Mouse (Mus musculus) right cerebral cortex, postnatal 10 days (tissue): ENCODE results near the gene Plin4.
A peak's percentile ranks its signal among the peaks of the same experiment; 100 is the strongest.

Experiments
- DNase-seq, 2 experiments: peaks; one replicate each; pipeline ENCODE4 v3.0.0; 2021; ENCODE audit warnings: low spot score in 2 of 2

The Plin4 gene

DNA sequence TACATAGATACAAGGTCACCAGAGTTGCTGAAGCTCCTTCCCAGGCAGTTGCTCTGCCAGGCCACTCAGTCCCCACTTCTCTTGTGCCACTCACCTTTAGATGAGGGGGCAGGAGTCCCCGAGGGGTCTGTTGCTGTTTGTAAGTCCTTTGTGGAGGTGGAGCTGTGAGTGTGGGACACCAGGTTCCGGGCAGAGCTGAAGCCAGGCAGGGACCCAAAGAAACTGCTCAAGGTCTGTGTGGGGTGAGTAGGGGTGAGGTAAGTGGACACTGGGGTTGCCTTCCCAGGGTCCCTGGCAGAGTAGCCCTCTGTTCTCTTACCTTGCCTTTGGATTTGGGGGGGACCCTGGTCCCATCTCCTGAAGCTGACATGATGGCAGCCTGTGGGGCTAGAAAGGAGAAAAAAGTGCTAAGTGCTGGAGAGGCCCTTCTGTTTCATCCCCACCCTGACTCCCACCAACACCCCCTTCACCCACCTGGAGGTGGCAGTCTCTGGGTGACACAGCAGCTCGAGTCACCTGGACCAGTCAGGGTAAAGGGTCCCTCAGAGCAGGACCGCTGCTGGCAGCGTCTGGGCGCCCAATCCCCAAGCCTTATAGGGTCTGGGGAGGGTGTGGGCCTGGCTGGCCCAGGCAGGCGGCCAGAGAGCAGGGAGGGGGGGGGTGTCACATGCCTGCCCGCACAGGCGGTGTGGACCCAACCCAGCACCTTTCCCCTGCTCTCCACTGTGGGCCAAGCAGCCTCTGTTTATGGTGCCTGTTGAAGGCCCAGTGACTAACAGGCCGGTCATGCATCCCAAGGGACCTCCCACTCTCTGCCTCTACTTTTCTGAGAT is at the start of gene Plin4:
Gene Plin4 (minus strand): TSS at position 585 of the 833 bp plus-strand sequence.
- DNase-seq: no peak

DNA sequence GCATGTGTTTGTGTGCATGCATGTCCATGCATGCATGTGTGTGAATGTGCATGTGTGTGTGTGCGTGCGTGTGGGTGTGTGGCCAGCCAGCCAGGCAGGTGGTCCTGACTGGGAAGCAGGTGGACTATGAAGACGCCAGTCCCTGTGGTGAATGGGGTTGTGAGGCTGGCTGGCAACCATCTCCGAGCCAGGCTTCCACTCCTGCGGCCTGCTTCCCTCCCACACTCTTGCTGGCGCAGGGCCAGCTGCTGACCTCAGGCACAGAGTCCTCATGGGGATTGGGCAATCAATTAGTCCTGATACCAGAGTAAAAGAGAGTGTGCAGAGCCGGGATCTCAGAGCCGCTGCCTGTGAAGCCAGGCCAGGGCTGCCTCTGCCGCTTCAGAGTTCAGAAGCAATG is 44.0 kb upstream of the Plin4 start:
- DNase-seq: peak; percentile 60 to 70

DNA sequence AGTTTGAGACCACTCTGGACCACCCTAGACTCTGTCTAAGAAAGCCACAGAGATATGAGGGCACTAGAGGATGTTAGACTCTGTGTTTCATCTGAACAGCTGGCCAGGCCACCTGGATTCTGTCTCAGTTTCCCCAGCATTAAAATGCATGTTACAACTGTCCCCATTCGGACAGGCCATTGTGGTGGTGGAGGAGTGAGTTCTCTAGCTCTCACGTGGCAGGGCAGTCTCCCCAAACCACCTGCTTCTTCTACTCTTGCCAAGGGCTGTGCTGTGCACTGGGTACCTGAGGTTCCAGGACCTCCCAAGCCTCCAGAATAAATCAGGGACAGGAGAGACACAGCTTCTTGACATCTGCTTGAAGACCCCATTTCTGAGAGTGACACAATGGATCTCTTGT is 40.3 kb upstream of the Plin4 start:
- no peak for DNase-seq

DNA sequence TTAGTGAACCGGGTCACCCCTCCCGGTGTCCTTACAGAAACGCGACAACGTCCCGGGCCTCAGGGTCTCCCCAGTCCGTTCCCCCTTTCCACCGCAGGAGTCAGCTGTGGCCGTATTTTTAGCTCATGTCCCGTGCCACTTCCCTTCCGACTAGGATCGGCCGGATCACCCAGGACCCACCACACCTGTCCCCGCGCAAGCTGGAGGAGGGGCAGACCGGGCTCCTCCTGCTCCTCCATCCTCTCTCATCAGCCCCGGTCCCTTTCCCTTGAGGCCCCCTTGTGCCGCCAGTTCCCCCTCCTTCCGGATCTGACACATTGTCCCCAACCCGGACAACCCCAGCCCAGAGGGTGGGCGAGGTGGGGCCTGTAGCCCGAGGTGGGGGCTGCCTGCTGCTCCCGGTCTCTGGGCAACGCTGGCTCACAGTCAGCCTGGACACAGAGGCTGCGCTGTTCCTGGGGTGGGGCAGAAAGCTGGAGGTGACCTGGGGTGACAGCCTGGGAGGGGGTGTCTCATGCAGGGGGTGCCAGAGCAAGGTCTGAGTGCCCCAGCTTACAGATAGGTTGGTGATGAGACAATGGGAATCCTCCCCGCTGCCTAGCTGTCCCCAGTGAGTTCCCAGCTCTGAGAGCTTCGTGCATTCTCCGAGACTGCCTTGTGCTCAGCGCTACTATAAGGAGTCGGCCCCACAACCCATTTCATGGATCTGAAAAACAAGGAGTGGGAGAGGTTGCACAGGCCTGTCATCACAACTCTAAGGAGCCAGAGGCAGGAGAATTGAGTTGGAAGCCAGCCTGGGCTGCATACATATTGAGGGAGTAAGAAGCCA is 39.4 kb upstream of the Plin4 start:
- peak in 1 of 2 experiments; percentile 64 for DNase-seq

DNA sequence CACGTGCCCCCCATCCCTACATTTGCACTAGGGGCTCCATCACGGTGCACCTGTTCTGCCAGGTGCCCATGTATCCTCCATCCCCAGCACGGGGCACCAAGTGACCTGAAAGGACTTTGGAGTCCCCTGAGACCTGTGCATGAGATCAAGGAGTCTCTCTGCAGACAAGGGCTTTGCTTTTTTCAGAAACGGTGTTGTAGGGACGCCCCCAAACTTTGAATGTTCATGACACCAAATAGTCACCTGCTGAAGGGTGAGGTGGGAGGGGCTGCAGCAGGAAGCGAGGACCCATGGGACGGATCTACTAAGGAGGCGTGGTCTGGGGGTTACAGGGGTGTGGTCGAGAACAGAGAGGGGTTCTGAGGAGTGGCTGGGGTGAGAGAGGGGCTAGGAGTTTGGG is 38.7 kb upstream of the Plin4 start:
- no peak for DNase-seq

DNA sequence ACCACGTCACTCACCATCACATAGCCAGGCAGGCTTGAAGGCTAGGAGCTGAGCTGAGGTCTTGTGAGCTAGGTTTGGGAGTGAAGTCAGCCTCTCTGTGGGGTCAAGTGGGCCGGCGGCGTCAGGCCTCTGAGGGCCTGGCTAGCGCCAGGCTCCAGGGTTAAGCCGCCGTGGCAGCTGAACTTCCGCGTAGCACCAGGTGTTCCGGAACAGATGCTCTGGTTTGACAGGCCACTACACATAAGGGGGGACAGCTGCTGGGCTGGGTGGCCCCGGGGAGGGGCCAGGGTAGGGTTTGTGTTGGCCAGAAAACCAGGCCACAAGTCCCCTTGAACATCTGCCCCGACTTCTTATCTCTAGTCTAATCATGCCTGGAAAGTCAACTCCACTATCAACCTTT is 37.8 kb upstream of the Plin4 start:
- no peak for DNase-seq

DNA sequence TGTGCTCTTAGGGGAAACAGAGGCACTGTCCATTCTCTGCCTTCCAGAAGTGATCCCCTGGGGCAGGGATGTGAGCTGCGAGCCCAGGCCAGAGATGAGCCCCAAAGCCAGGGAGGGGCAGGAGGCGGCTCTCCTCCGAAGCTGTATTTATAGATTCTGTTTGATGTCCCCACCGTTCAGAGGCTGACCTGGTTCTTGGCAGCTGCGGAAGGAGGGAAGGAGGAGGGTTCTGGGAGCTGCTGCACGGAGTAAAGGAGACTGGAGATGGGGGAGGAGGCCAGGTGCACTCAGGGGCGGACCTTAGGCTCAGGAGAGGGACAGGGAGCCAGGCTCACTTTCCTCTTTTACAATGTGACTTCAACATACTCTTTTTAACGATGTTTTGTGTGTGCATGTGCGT is 36.5 kb upstream of the Plin4 start:
- DNase-seq: no peak

DNA sequence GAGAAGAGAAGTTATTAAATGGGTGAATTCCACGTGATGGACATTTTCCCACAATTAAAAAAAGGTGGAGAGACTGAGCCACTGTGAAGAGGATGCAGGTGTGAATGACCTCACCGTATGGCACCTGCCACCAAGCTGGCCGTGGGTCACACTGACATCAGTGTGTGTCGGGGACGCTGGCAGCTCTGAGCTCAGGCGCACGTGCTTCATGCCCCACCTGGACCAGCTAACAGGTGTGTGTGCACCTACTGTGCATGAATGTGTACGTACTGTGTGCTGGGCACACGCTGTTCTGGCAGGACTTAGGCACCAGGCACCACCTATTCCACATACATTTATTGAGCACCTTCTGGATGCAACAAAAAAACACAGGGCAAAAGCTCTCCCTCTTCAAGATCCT is 34.9 kb upstream of the Plin4 start:
- no peak for DNase-seq

DNA sequence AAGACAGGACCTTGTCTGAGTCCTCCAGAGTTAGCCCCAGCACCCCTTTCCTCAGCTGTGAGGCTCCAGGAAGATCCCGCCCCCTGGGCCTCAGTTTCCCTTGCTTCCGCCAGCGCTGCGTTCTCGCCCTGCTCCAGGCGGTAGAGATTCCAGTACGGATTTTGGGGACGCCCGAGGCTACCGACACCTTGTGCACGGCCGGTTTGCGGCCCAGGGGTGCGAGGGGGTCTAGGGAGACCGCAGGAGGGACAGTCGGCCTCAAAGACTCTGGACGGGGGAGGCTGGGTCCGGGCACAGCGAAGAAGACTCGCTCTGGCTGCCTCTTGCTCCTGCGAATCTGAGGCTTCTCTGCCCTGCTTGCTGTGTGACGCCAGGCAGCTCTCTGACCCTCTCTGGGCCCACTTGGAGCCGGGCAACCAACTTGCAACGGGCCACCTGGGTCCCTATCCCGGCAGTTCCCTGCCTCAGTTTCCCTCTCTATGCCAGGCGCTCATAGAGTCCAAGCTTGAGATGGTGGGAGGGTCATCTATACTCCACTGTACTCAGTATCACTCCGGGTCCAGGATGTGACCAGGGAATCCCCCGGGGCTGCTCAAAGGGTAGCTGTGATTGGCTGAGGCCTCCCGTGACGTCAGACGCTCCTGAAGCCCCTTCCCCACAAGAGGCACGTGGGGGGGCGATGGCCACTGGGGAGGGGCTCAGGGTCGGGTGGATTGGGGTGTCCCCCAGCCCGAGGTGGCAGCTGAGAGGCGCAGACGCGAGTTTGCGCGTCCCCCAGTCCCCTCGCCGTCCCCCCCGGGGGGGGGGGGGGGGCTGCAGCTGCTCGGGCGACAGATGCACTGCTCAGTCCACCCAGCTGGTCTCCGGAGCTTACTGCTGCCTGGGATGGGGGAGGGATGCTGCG is 32.4 kb upstream of the Plin4 start:
- peak; percentile 75 to 78 for DNase-seq

DNA sequence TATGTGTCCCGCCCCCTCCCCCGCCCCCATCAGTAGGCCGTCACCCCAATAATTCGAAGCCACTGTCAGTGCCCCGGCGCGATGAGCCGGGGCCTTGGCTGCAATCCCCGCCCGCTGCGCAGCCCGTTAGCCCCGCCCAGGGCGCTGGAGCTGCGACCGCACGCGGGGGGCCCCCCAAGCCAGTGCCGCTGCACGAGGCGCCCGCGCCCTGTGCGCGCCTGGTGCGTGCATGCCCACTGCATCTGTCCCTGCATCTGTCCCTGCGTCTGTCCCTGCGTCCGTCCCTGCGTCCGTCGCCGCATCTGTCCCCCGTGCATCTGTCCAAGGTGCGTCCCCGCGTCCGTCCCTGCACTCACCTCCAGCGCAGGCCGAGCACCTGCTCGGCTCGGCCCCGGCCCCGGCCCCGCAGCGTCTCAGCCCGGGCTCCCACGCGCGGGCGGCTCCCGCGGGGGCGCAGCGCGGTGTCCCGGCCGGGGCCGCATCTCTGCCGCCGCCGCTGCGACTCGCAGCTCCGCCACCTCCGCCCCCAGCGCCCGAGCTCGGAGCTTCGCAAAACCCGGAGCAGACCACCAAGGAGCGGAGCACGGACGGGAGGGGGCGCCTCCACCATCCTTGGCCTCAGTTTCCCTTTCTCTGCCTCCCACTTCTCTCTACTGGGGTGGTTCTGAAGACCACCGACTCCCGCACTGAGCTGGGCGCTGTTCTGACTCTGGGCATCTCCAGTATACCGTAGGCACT is 30.4 kb upstream of the Plin4 start, which contains the start of gene Sema6b:
Gene Sema6b (minus strand): TSS at position 486 of the 738 bp plus-strand sequence.
- peak; percentile 84 to 89 for DNase-seq

DNA sequence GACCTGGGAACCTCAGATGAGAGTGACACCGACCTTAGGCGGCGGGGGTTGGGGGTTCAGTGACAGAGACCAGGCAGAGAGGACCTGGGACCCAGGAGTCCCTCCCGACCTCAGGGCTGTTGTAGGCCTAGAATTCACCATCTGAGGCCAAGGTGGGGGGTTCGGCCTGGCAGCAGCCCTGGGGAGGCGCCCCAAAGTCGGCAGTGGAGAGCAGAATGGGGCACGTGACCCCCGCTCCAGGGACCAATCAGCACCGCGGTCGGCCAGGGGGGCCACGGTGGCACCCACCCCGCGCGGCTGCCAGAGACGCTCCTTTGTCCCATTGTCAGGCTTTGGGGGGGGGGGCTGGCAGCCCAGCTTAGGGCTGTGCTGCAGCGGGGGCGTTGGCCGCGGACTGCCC is 29.8 kb upstream of the Plin4 start:
- DNase-seq: peak; percentile 70 to 75

DNA sequence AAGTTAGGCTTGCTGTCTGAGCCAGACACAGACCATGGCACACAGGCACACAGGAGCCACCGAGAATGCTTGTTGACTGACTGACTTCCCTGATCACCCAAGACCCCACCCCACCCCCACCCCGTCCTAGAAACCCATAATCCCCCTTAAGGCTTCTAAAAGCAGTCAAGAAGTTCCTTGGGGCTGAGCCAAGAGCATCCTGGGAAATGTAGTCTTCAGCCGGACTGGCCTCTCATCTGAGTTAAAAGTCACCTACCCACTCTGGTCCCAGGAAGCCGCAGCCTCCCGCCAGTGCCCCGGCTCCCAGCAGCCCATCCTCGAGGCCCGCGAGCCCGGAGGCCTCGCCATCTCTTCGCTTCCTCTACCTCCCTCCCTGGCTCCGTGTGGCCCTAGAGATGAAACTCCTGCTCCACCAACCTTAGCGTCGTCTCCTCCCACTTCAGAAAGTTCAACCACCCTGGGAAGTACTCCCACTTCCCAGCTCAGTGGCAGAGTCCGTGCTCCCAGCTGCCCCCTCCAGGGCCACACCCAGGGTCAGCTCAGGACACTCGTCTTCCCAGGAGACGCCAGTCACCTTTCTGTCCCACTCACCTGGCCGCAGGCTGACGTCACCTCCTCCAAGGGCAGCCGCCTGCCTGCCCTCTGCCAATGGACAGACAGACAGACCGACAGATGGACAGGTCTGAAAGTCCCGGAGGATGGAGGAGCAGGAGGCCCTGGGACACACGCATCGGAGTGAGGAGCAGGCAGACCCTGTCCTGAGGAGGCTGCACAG is 28.4 kb upstream of the Plin4 start:
- no peak for DNase-seq

DNA sequence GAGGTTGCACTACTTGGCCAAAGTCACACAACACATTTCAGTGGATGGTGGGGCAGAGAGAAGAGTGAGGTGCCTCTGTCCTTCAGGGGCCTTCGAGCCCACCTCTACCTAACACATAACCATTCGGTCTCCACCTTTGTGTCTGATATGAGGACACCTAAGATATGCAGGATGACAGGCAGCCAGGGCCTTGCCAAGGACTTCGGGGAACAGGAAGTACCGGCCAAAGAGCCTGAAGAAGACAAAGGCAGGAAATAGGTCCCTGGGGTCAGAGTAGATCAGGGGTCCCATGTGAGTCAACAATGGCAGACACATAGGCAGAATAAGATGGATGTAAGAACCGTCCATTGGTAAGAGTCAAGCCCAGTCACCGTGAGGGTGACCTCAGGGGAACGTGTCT is 27.0 kb upstream of the Plin4 start:
- no peak for DNase-seq

DNA sequence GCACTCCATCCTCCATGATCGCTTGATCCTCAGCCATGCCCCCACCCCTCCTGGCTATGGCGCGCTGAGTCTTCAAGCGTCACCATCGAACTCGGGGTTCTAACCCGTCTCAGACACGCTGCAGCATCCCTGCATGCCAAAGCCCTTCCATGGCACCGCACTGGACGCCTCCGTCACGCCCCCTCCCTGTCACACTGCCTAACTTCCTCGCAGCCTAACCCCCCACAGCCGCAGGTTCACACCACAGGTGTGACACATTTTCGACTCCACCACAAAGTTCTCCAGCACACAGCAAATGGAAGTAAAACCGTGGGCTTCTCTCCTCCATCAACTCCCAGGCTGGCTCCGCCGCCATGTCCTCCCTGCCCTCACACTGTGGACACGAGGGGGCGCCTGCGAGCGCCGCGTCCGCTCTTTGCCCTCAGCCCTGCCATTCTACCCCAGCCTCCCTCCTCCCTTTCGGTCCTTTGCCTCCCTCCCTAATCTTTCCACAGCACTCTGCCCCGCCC is 24.9 kb upstream of the Plin4 start:
- DNase-seq: peak in 1 of 2 experiments; percentile 43

DNA sequence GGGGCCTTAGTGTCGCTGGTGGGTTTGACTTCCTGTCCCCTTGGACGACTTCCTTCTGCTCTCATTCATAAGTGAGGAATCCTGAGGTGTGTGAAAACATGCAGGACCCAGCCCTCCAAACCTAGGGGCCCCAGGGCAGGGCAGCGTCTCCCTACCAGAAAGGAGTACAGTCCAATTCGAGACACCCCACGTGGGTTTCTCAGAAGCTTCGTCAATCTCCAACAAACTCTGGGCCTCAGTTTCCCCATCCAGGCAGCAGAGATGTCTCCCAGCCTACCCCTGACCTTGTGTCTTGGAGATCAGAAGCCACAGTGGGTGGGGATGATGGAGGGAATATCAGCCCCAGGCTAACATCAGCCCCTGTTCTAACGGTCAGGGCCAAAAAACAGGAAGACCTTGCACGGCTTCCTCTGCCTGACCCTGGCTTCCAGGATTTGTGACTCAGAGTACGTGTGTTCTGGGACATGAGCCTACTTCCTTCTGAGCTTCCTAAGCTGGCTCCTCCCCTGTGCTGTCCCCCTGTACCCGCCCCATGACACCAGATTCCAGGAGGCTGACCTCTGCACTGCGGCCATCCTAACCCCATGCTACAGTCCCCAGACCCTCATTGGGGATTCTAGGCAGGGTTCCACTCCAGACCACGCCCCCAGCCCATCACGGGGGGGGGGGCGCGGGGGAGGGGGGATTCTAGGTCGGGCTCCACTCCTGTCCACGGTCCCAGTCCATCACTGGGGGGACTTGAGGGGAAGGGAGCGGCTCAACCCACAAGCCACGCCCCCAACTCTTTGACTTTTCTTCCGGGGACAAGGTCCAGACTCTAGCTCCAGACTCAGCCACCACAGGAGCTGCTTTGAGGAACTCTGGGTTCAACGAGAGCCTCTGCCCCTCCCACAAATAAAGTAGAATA is 24.1 kb upstream of the Plin4 start:
- peak in 1 of 2 experiments; percentile 47 for DNase-seq

DNA sequence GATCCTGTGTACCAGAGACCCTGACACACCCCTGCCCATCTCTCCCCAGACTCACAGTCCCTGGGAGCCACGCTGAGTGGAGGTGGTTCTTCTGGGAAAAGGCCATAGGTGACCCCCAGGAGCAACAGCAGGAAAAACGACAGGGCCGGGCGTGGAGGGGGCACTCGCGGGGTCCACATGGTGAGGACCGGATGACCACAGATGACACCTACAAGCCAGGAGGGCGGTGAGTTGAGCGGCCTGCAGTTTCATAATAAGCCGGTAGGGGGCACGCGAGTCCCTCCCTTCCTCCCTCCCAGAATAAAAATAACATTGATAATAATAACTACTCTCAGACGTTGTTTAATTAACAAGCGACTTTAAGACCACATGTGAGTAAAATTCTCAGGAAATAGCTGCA is 23.1 kb upstream of the Plin4 start:
- no peak for DNase-seq

DNA sequence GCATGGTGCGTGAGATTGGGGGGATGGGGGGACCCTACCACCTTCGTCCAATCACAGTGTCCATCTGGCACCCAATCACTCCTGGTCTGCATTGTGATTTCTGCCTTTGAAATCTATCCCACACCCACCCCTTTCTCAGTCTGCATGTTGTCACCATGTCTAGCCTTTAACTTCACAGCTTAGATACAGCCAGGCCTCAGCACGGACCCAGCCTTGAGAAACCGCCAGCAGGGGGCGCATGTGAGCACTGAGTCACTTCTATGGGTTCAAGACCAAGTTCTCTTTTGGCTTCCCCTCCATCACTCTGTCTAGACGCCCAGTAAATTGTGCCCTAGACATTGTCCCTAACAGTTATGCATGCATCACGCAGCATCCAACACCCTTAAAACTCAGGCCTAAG is 22.2 kb upstream of the Plin4 start:
- peak in 1 of 2 experiments; percentile 72 for DNase-seq

DNA sequence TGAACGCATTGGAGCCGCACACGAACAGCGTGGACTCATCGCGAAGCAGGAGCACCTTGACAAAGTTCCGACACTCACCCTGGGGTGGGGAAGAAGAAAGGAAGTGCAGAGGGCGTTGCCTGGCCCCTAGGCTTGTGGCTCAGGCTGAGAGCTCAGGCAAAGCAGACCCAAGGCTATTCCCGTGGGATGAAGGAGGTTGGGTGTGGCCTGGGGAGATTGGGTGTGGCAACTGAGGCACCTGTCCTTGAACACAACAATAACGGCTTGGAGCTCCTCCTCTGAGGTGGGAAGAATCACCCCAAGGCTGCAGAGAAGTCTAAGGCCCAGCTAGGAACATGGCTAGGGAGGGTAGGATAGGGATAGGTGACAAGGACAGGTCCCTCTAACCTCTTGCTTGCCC is 21.5 kb upstream of the Plin4 start:
- no peak for DNase-seq

DNA sequence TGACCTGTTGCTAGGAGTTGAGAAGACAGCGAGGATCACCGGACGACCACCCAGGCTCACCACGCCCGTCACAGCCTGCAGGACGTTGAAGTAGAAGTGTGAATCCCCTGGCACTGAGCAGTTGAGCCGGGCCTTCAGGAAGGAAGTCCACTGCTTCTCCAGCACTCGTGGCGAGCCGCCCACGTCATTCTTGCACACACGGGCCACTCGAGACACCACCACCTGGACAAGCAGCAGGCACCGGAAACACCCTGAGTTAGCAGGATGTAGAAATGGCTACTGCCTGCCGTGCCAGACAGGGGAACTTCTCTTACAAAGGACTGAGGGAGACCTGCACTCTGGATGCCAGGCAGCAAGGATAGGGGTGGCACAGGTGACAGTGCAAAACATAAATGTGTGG is 18.6 kb upstream of the Plin4 start:
- no peak for DNase-seq
